Mouse (Mus musculus): ENCODE measurements around the gene Usp34. TPM values are rescaled to one million over a fixed set of nuclear protein-coding genes. Genes with fewer than 3 reads are reported as not detected.

The Usp34 gene
- polyA plus RNA-seq, 1 experiment: 110 TPM

DNA sequence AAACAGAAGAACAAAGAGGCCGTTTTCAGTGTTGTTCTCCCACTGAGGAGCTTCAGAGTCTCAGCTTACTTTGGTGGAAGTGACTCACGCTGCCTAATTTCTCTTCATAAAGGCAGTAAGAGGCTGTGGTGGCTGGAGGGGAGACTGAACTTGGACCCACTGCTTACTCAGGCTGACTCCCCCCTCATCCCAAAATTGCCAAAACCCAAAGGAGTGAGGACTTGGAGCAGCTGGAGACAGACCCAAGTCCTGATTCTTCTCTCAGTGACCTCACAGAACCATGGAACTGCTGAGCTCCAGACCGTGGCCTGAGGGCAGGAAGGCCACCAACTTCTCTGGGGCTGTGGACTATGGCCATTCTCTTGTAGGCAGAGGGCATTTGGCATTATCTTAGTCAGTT, 212.3 kb downstream of the Usp34 start:
- peaks cover 4% of the 10 kb centered on the region for H3K4me1 ChIP-seq (ENCODE audit: control insufficient read depth, insufficient read depth, low read length)
- H3K9me3 ChIP-seq (replicated peaks; ENCODE audit: control insufficient read depth, insufficient read depth, low read length, poor library complexity, severe bottlenecking): peaks cover under 1% of the 10 kb centered on the region; the same call in 1 of the 2 replicates
- no peaks in the 10 kb centered on the region for H3K36me3 ChIP-seq (ENCODE audit: control insufficient read depth, insufficient read depth, low read length, poor library complexity, severe bottlenecking)
- no peak for TF ChIP-seq POLR2A (IDR thresholded peaks at IDR 0.05; ENCODE audit: insufficient read depth, low read length)
- no peak for TF ChIP-seq CTCF (IDR thresholded peaks at IDR 0.05; ENCODE audit: low read depth, low read length)
- no peak for TF ChIP-seq EP300 (IDR thresholded peaks at IDR 0.05; ENCODE audit: insufficient read depth, low read depth, low read length)
- H3K27me3 ChIP-seq (ENCODE audit: control insufficient read depth, insufficient read depth, low read length, poor library complexity, severe bottlenecking): no peaks in the 10 kb centered on the region
- no peak overlapping the region for H3K27ac ChIP-seq (ENCODE audit: insufficient read depth, low read length)
- H3K9ac ChIP-seq (ENCODE audit: low read depth, poor library complexity, severe bottlenecking): no peak overlapping the region
- no peak overlapping the region for H3K4me3 ChIP-seq (ENCODE audit: low read depth, low read length)

DNA sequence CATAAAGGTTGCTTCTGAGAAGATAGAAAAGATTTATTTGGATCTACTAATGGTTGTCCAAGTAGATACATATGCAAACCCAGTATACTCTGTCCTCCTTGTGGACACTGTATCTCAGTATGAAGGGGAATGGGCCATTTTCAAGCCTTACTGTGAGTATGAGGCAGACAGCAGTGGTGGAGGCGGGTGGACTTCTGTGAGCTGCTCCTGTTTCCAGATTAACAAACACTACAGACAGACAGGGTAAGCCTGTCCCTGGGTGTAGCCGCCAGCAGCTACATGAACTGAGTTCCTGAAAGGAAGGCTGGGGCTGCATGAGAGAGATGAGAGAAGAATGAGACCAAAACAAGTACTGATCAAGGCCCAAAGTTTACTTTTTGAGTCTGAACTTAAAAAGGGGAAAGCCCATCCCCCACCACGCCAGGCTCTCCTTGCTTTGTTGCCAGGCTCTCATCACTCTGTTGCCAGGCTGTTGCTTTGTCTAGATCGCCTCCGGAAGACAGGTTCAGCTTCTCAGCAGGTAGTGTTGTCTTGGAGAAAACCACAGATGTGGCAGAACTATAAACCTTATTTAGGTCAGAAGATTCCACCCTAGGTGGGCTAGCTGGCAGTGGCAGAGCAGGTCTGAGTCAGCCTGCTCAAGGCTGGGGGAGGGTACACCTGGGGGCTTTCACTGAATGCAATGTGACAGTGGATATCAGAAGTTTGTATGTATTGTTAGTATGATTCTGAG, 213.9 kb downstream of the Usp34 start, which contains the start of gene 1700093K21Rik:
TSS of gene 1700093K21Rik (minus strand) at position 683 of the 733 bp plus-strand sequence.
- Histone ChIP-seq H3K27ac (ENCODE audit: insufficient read depth, low read length) (no peak within 1 kb of the TSS), H3K4me3 (ENCODE audit: low read depth, low read length) (no peak within 1 kb of the TSS), H3K27me3 (ENCODE audit: control insufficient read depth, insufficient read depth, low read length, poor library complexity, severe bottlenecking) (no peaks in the 10 kb centered on the region; the same call in 1 of the 2 replicates), H3K36me3 (ENCODE audit: control insufficient read depth, insufficient read depth, low read length, poor library complexity, severe bottlenecking) (no peaks in the 10 kb centered on the region), H3K9ac (ENCODE audit: low read depth, poor library complexity, severe bottlenecking) (no peak within 1 kb of the TSS), H3K4me1 (ENCODE audit: control insufficient read depth, insufficient read depth, low read length) (peaks cover 4% of the 10 kb centered on the region), H3K9me3 (replicated peaks; ENCODE audit: control insufficient read depth, insufficient read depth, low read length, poor library complexity, severe bottlenecking) (peaks cover 11% of the 10 kb centered on the region)
- TF ChIP-seq POLR2A (IDR thresholded peaks at IDR 0.05; ENCODE audit: insufficient read depth, low read length): no peak
- no peak for TF ChIP-seq EP300 (IDR thresholded peaks at IDR 0.05; ENCODE audit: insufficient read depth, low read depth, low read length)
- TF ChIP-seq CTCF (IDR thresholded peaks at IDR 0.05; ENCODE audit: low read depth, low read length): no peak

DNA sequence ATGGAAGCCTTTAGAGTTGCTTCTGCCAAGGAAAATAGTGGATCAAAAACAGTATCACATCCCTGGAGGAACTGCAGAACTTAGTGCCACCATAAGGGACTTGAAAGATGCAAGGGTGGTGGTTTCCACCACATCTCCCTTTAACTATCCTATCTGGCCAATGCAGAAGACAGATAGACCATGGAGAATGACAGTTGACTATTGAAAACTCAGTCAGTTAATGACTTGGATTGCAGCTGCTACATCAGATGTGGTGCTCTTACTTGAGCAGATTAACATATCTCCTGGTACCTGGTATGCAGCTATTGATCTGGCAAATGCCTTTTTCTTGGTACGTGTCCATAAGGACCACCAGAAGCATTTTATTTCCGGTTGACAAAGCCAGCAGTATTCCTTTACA, 230.8 kb downstream of the Usp34 start:
- no peaks in the 10 kb centered on the region for H3K36me3 ChIP-seq (ENCODE audit: control insufficient read depth, insufficient read depth, low read length, poor library complexity, severe bottlenecking)
- H3K9me3 ChIP-seq (replicated peaks; ENCODE audit: control insufficient read depth, insufficient read depth, low read length, poor library complexity, severe bottlenecking): no peaks in the 10 kb centered on the region
- no peak overlapping the region for H3K27ac ChIP-seq (ENCODE audit: insufficient read depth, low read length)
- TF ChIP-seq POLR2A (IDR thresholded peaks at IDR 0.05; ENCODE audit: insufficient read depth, low read length) (no peak), CTCF (IDR thresholded peaks at IDR 0.05; ENCODE audit: low read depth, low read length) (no peak), EP300 (IDR thresholded peaks at IDR 0.05; ENCODE audit: insufficient read depth, low read depth, low read length) (no peak)
- no peak overlapping the region for H3K4me3 ChIP-seq (ENCODE audit: low read depth, low read length)
- H3K9ac ChIP-seq (ENCODE audit: low read depth, poor library complexity, severe bottlenecking): no peak overlapping the region
- no peaks in the 10 kb centered on the region; the same call in 1 of the 2 replicates for H3K27me3 ChIP-seq (ENCODE audit: control insufficient read depth, insufficient read depth, low read length, poor library complexity, severe bottlenecking)
- no peaks in the 10 kb centered on the region for H3K4me1 ChIP-seq (ENCODE audit: control insufficient read depth, insufficient read depth, low read length)

Other genes starting within 250 kb of the Usp34 start
- gene Xpo1, start 50.9 kb upstream of the Usp34 start, polyA plus RNA-seq (2011; ENCODE audit: insufficient read depth, insufficient read length, low read depth, missing spikeins): 442 and 451 TPM in 2 replicates
- 49.1 and 52.1 TPM in 2 replicates for gene Ahsa2, start 191.1 kb downstream of the Usp34 start, polyA plus RNA-seq (2011; ENCODE audit: insufficient read depth, insufficient read length, low read depth, missing spikeins)
- gene 1700093K21Rik, start 214.3 kb downstream of the Usp34 start, polyA plus RNA-seq (2011; ENCODE audit: insufficient read depth, insufficient read length, low read depth, missing spikeins): 0.64 TPM in 1 of 2 replicates, not detected in the other

Data from ES-Bruce4 (cell line).